10 mouse cellular contexts compared by ENCODE assay signal in the genomic region with DNA sequence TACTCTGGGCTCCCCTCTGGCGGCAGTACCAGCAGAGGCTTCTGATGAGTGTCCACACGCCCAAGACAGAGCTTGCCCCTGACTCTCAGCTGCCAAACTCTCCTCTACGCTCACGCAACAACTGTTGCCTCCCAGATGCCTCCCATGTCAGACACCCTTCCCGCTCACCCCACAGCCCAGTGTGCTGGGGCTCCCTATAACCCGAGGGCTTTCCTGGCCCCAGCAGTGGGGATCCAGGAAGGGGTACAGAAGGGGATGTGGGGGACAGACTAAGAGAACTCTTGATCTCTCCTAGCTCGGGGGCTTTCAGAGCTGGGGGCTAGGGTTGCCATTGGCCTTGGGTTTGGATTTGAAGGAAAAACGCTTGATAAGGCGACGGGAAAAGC. TPM values are rescaled to one million over a fixed set of nuclear protein-coding genes. Genes with fewer than 3 reads are reported as not detected.
A peak's percentile ranks its signal among the peaks of the same experiment; 100 is the strongest.
DNase-seq lines count a peak whose midpoint lies in the region; ATAC-seq and TF ChIP-seq lines count a peak whose summit lies in the region.
"Had no signal": no experiment of that assay in that cellular context is flagged by ENCODE, and none has a peak within 500 bp of the region (broad histone marks: within the 10 kb centered on the region; RNA-seq: fewer than 3 reads in every experiment).

No protein-coding gene starts in this region.

- DNase-seq in hindbrain, postnatal 0 days (ENCODE audit: low spot score) = no peak
- DNase-seq in neural tube, embryonic 11.5 days (ENCODE audit: low spot score) = no peak
- DNase-seq in layer of hippocampus, adult 11-12 months (ENCODE audit: low spot score) = no peak
- DNase-seq in right cerebral cortex, postnatal 4 days = no peak
- DNase-seq: cerebellum, postnatal 36 days had no signal

- TF ChIP-seq CTCF in hindbrain, postnatal 0 days (IDR thresholded peaks at IDR 0.05; ENCODE audit: low read depth) = no peak
- TF ChIP-seq CTCF in intestine, postnatal 0 days (IDR thresholded peaks at IDR 0.05; ENCODE audit: low read depth) = no peak

- H3K36me3 ChIP-seq in hindbrain, embryonic 15.5 days = peaks cover 36% of the 10 kb centered on the region
- H3K36me3 ChIP-seq in hindbrain, postnatal 0 days (ENCODE audit: insufficient read depth, low read length) = peaks cover 24% of the 10 kb centered on the region
- H3K36me3 ChIP-seq in neural tube, embryonic 11.5 days (ENCODE audit: control insufficient read depth, insufficient read depth, low read length) = peaks cover 13% of the 10 kb centered on the region
- peaks cover 41% of the 10 kb centered on the region for H3K36me3 ChIP-seq in neural tube, embryonic 15.5 days
- H3K36me3 ChIP-seq in intestine, postnatal 0 days (ENCODE audit: control insufficient read depth, insufficient read depth) = peaks cover 39% of the 10 kb centered on the region
- peaks cover 14% of the 10 kb centered on the region for H3K36me3 ChIP-seq in stomach, embryonic 16.5 days (ENCODE audit: control insufficient read depth, insufficient read depth, low read length)

- no peaks in the 10 kb centered on the region for H3K27me3 ChIP-seq in hindbrain, embryonic 15.5 days
- no peaks in the 10 kb centered on the region for H3K27me3 ChIP-seq in hindbrain, postnatal 0 days (ENCODE audit: insufficient read depth, low read length)
- no peaks in the 10 kb centered on the region for H3K27me3 ChIP-seq in neural tube, embryonic 11.5 days (ENCODE audit: control insufficient read depth, insufficient read depth, low read length)
- H3K27me3 ChIP-seq in neural tube, embryonic 15.5 days (replicated peaks) = no peaks in the 10 kb centered on the region
- no peaks in the 10 kb centered on the region for H3K27me3 ChIP-seq in intestine, postnatal 0 days (replicated peaks; ENCODE audit: control insufficient read depth, insufficient read depth, low read length)
- H3K27me3 ChIP-seq in stomach, embryonic 16.5 days (ENCODE audit: control insufficient read depth, insufficient read depth, low read length) = no peaks in the 10 kb centered on the region
- H3K27me3 ChIP-seq: liver, embryonic 15.5 days had no signal

- H3K9me3 ChIP-seq in hindbrain, embryonic 15.5 days = no peaks in the 10 kb centered on the region
- no peaks in the 10 kb centered on the region for H3K9me3 ChIP-seq in hindbrain, postnatal 0 days (ENCODE audit: low read length)
- H3K9me3 ChIP-seq in neural tube, embryonic 11.5 days (ENCODE audit: control insufficient read depth, low read length) = no peaks in the 10 kb centered on the region
- no peaks in the 10 kb centered on the region for H3K9me3 ChIP-seq in neural tube, embryonic 15.5 days (replicated peaks)
- H3K9me3 ChIP-seq in intestine, postnatal 0 days (ENCODE audit: control insufficient read depth) = no peaks in the 10 kb centered on the region
- H3K9me3 ChIP-seq in stomach, embryonic 16.5 days (replicated peaks; ENCODE audit: control insufficient read depth, low read length) = no peaks in the 10 kb centered on the region
- H3K9me3 ChIP-seq: liver, embryonic 15.5 days had no signal

- no peak overlapping the region for H3K9ac ChIP-seq in hindbrain, embryonic 15.5 days
- no peak overlapping the region for H3K9ac ChIP-seq in hindbrain, postnatal 0 days (replicated peaks; ENCODE audit: low read length)
- H3K9ac ChIP-seq in neural tube, embryonic 11.5 days (ENCODE audit: low read length) = no peak overlapping the region
- H3K9ac ChIP-seq in neural tube, embryonic 15.5 days (replicated peaks) = no peak overlapping the region
- 0 out of 2 replicates have a peak overlapping the region, but pooled peaks have one; percentile 18 for H3K9ac ChIP-seq in intestine, postnatal 0 days (ENCODE audit: low read depth, low read length)
- peak overlapping the region; percentile 63 for H3K9ac ChIP-seq in stomach, embryonic 16.5 days (ENCODE audit: low read length)
- H3K9ac ChIP-seq: liver, embryonic 15.5 days had no signal

- H3K27ac ChIP-seq in hindbrain, embryonic 15.5 days (replicated peaks) = peak overlapping the region; percentile 31
- H3K27ac ChIP-seq in hindbrain, postnatal 0 days = no peak overlapping the region
- H3K27ac ChIP-seq in neural tube, embryonic 11.5 days (ENCODE audit: low read depth, low read length) = 0 out of 2 replicates have a peak overlapping the region, but pooled peaks have one; percentile 35
- no peak overlapping the region for H3K27ac ChIP-seq in neural tube, embryonic 15.5 days (replicated peaks)
- 0 out of 2 replicates have a peak overlapping the region, but pooled peaks have one; percentile 30 for H3K27ac ChIP-seq in intestine, postnatal 0 days (ENCODE audit: low read depth, low read length)
- H3K27ac ChIP-seq in stomach, embryonic 16.5 days (ENCODE audit: low read length) = peak overlapping the region; percentile 43
- H3K27ac ChIP-seq: liver, embryonic 15.5 days had no signal

- ATAC-seq in hindbrain, embryonic 15.5 days (ENCODE audit: low FRiP score, low read depth) = no peak
- ATAC-seq in hindbrain, postnatal 0 days = no peak
- ATAC-seq in neural tube, embryonic 11.5 days (ENCODE audit: insufficient read depth, low FRiP score, low TSS enrichment) = no peak
- no peak for ATAC-seq in neural tube, embryonic 15.5 days (ENCODE audit: low FRiP score)
- ATAC-seq in intestine, postnatal 0 days = no peak
- no peak for ATAC-seq in stomach, embryonic 16.5 days (ENCODE audit: insufficient read depth, low FRiP score)

- no peak overlapping the region for H3K4me2 ChIP-seq in hindbrain, embryonic 15.5 days
- H3K4me2 ChIP-seq in hindbrain, postnatal 0 days (ENCODE audit: low read depth, low read length) = no peak overlapping the region
- H3K4me2 ChIP-seq in neural tube, embryonic 11.5 days (ENCODE audit: low read depth) = no peak overlapping the region
- H3K4me2 ChIP-seq in neural tube, embryonic 15.5 days = no peak overlapping the region
- H3K4me2 ChIP-seq in intestine, postnatal 0 days (replicated peaks; ENCODE audit: low read depth) = peak overlapping the region; percentile 18
- H3K4me2 ChIP-seq in stomach, embryonic 16.5 days (ENCODE audit: low read depth, low read length) = peak overlapping the region; percentile 48
- H3K4me2 ChIP-seq: liver, embryonic 15.5 days had no signal

- WGBS in hindbrain, embryonic 15.5 days = 29% methylated on average over 10 of the region's 10 CpGs
- WGBS in hindbrain, postnatal 0 days = 37% methylated on average over 10 of the region's 10 CpGs
- WGBS in neural tube, embryonic 11.5 days = 31% methylated on average over 10 of the region's 10 CpGs
- WGBS in neural tube, embryonic 15.5 days = 39% methylated on average over 10 of the region's 10 CpGs
- 42% methylated on average over 10 of the region's 10 CpGs for WGBS in intestine, postnatal 0 days
- WGBS in stomach, embryonic 16.5 days = 39% methylated on average over 10 of the region's 10 CpGs

- H3K4me3 ChIP-seq in hindbrain, embryonic 15.5 days = no peak overlapping the region
- no peak overlapping the region for H3K4me3 ChIP-seq in hindbrain, postnatal 0 days (ENCODE audit: low read length)
- H3K4me3 ChIP-seq in neural tube, embryonic 11.5 days (ENCODE audit: low read depth, low read length) = no peak overlapping the region
- H3K4me3 ChIP-seq in neural tube, embryonic 15.5 days (replicated peaks) = no peak overlapping the region
- H3K4me3 ChIP-seq in intestine, postnatal 0 days (ENCODE audit: low read depth, low read length) = no peak overlapping the region
- H3K4me3 ChIP-seq in stomach, embryonic 16.5 days (replicated peaks; ENCODE audit: low read length) = peak overlapping the region; percentile 7; the same call in 1 of the 2 replicates
- H3K4me3 ChIP-seq: liver, embryonic 15.5 days had no signal

- 0 out of 2 replicates have a peak, but pooled peaks cover 5% of the 10 kb centered on the region for H3K4me1 ChIP-seq in hindbrain, embryonic 15.5 days (replicated peaks)
- H3K4me1 ChIP-seq in hindbrain, postnatal 0 days (ENCODE audit: insufficient read depth, low read length) = no peaks in the 10 kb centered on the region
- peaks cover 6% of the 10 kb centered on the region for H3K4me1 ChIP-seq in neural tube, embryonic 11.5 days (ENCODE audit: control insufficient read depth, insufficient read depth, low read length)
- no peaks in the 10 kb centered on the region for H3K4me1 ChIP-seq in neural tube, embryonic 15.5 days
- H3K4me1 ChIP-seq in intestine, postnatal 0 days (replicated peaks; ENCODE audit: control insufficient read depth, insufficient read depth, low read length) = no peaks in the 10 kb centered on the region
- H3K4me1 ChIP-seq in stomach, embryonic 16.5 days (ENCODE audit: control insufficient read depth, insufficient read depth, low read length) = peaks cover 13% of the 10 kb centered on the region

RNA-seq across cellular contexts. Expression of a gene that starts 5.3 kb away (rescaled TPM):
- polyA plus RNA-seq in hindbrain, embryonic 15.5 days (2015; fragmentation: Nextera tagmentation; extraction: Ambion mirVana) = 25.7 and 28.8 TPM in 2 replicates
- 28.4 and 38.6 TPM in 2 replicates for total RNA-seq in hindbrain, postnatal 0 days (2014; rRNA removed)
- polyA plus RNA-seq in hindbrain, postnatal 0 days (2015; fragmentation: Nextera tagmentation; extraction: Ambion mirVana) = 14.8 and 15.2 TPM in 2 replicates
- 23.6 and 26.9 TPM in 2 replicates for polyA plus RNA-seq in neural tube, embryonic 11.5 days (2014; fragmentation: Nextera tagmentation; extraction: Ambion mirVana)
- 28.0 and 28.2 TPM in 2 replicates for polyA plus RNA-seq in neural tube, embryonic 15.5 days (2015; fragmentation: Nextera tagmentation; extraction: Ambion mirVana)
- 6.0 and 6.8 TPM in 2 replicates for polyA plus RNA-seq in intestine, postnatal 0 days (2015; fragmentation: Nextera tagmentation; extraction: Ambion mirVana)
- polyA plus RNA-seq in stomach, embryonic 16.5 days (2015; fragmentation: Nextera tagmentation; extraction: Ambion mirVana) = 21.2 and 23.6 TPM in 2 replicates

RNA-seq across cellular contexts. Expression of a gene that starts 9.3 kb away (rescaled TPM):
- polyA plus RNA-seq in hindbrain, embryonic 15.5 days (2015; fragmentation: Nextera tagmentation; extraction: Ambion mirVana) = 28.7 and 29.3 TPM in 2 replicates
- total RNA-seq in hindbrain, postnatal 0 days (2014; rRNA removed) = 50.5 and 55.6 TPM in 2 replicates
- 19.6 and 22.8 TPM in 2 replicates for polyA plus RNA-seq in hindbrain, postnatal 0 days (2015; fragmentation: Nextera tagmentation; extraction: Ambion mirVana)
- 14.9 and 17.1 TPM in 2 replicates for polyA plus RNA-seq in neural tube, embryonic 11.5 days (2014; fragmentation: Nextera tagmentation; extraction: Ambion mirVana)
- polyA plus RNA-seq in neural tube, embryonic 15.5 days (2015; fragmentation: Nextera tagmentation; extraction: Ambion mirVana) = 21.7 and 24.3 TPM in 2 replicates
- 42.4 TPM in 2 replicates for polyA plus RNA-seq in intestine, postnatal 0 days (2015; fragmentation: Nextera tagmentation; extraction: Ambion mirVana)
- polyA plus RNA-seq in stomach, embryonic 16.5 days (2015; fragmentation: Nextera tagmentation; extraction: Ambion mirVana) = 6.7 and 8.0 TPM in 2 replicates

RNA-seq across cellular contexts. Expression of a gene that starts 15.1 kb away (rescaled TPM):
- polyA plus RNA-seq in hindbrain, embryonic 15.5 days (2015; fragmentation: Nextera tagmentation; extraction: Ambion mirVana) = 37.5 and 38.7 TPM in 2 replicates
- total RNA-seq in hindbrain, postnatal 0 days (2014; rRNA removed) = 16.4 and 24.6 TPM in 2 replicates
- 30.9 and 34.9 TPM in 2 replicates for polyA plus RNA-seq in hindbrain, postnatal 0 days (2015; fragmentation: Nextera tagmentation; extraction: Ambion mirVana)
- polyA plus RNA-seq in neural tube, embryonic 11.5 days (2014; fragmentation: Nextera tagmentation; extraction: Ambion mirVana) = 47.6 and 48.6 TPM in 2 replicates
- 30.5 and 34.0 TPM in 2 replicates for polyA plus RNA-seq in neural tube, embryonic 15.5 days (2015; fragmentation: Nextera tagmentation; extraction: Ambion mirVana)
- 23.6 and 25.3 TPM in 2 replicates for polyA plus RNA-seq in intestine, postnatal 0 days (2015; fragmentation: Nextera tagmentation; extraction: Ambion mirVana)
- polyA plus RNA-seq in stomach, embryonic 16.5 days (2015; fragmentation: Nextera tagmentation; extraction: Ambion mirVana) = 32.0 and 40.6 TPM in 2 replicates

RNA-seq across cellular contexts. Expression of a gene that starts 22.3 kb away (rescaled TPM):
- polyA plus RNA-seq in hindbrain, embryonic 15.5 days (2015; fragmentation: Nextera tagmentation; extraction: Ambion mirVana) = 28.7 and 32.1 TPM in 2 replicates
- 59.1 and 69.6 TPM in 2 replicates for total RNA-seq in hindbrain, postnatal 0 days (2014; rRNA removed)
- polyA plus RNA-seq in hindbrain, postnatal 0 days (2015; fragmentation: Nextera tagmentation; extraction: Ambion mirVana) = 21.0 and 24.1 TPM in 2 replicates
- polyA plus RNA-seq in neural tube, embryonic 11.5 days (2014; fragmentation: Nextera tagmentation; extraction: Ambion mirVana) = 4.5 and 5.0 TPM in 2 replicates
- polyA plus RNA-seq in neural tube, embryonic 15.5 days (2015; fragmentation: Nextera tagmentation; extraction: Ambion mirVana) = 26.8 and 30.3 TPM in 2 replicates
- 0.88 and 1.1 TPM in 2 replicates for polyA plus RNA-seq in intestine, postnatal 0 days (2015; fragmentation: Nextera tagmentation; extraction: Ambion mirVana)
- 5.2 and 5.3 TPM in 2 replicates for polyA plus RNA-seq in stomach, embryonic 16.5 days (2015; fragmentation: Nextera tagmentation; extraction: Ambion mirVana)

RNA-seq across cellular contexts. Expression of a gene that starts 23.8 kb away (rescaled TPM):
- polyA plus RNA-seq in hindbrain, embryonic 15.5 days (2015; fragmentation: Nextera tagmentation; extraction: Ambion mirVana) = 133 and 149 TPM in 2 replicates
- total RNA-seq in hindbrain, postnatal 0 days (2014; rRNA removed) = 272 and 314 TPM in 2 replicates
- polyA plus RNA-seq in hindbrain, postnatal 0 days (2015; fragmentation: Nextera tagmentation; extraction: Ambion mirVana) = 123 and 136 TPM in 2 replicates
- 366 and 382 TPM in 2 replicates for polyA plus RNA-seq in neural tube, embryonic 11.5 days (2014; fragmentation: Nextera tagmentation; extraction: Ambion mirVana)
- 108 and 149 TPM in 2 replicates for polyA plus RNA-seq in neural tube, embryonic 15.5 days (2015; fragmentation: Nextera tagmentation; extraction: Ambion mirVana)
- 84.5 and 89.1 TPM in 2 replicates for polyA plus RNA-seq in intestine, postnatal 0 days (2015; fragmentation: Nextera tagmentation; extraction: Ambion mirVana)
- 203 and 218 TPM in 2 replicates for polyA plus RNA-seq in stomach, embryonic 16.5 days (2015; fragmentation: Nextera tagmentation; extraction: Ambion mirVana)

Comparison
In these comparisons a context has a peak if more than half of its experiments do, and no peak if none do; other contexts are left out.
1. H3K27ac ChIP-seq: peak in hindbrain, embryonic 15.5 days (single experiment), neural tube, embryonic 11.5 days (single experiment), intestine, postnatal 0 days (single experiment) and stomach, embryonic 16.5 days (single experiment); none in hindbrain, postnatal 0 days (single experiment) and neural tube, embryonic 15.5 days (single experiment).
2. H3K4me2 ChIP-seq: peak in intestine, postnatal 0 days (single experiment) and stomach, embryonic 16.5 days (single experiment); none in hindbrain, embryonic 15.5 days (single experiment), hindbrain, postnatal 0 days (single experiment), neural tube, embryonic 11.5 days (single experiment) and neural tube, embryonic 15.5 days (single experiment).
3. H3K9ac ChIP-seq: peak in intestine, postnatal 0 days (single experiment) and stomach, embryonic 16.5 days (single experiment); none in hindbrain, embryonic 15.5 days (single experiment), hindbrain, postnatal 0 days (single experiment), neural tube, embryonic 11.5 days (single experiment) and neural tube, embryonic 15.5 days (single experiment).